Mouse (Mus musculus): ENCODE measurements around the gene Maff.

The Maff gene

DNA sequence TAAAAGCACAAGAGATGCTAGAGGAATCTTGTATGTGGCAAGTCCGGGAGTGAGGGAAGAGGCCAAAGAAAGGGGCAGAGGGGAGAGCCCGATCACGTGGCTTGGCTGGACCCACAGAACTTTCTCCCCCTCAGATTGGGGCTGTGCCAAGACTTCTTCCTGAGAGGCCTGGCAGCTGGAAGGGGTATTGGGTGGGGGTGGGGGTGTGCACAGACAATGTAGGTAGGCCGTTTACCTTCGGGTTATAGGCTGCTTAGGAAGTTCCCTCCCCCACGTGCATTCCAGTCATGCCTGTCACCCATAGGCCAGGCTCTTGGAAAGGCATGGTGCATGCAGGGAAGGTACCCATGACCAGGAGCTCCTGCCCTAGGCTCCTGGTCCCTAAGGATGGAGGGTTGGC, 13.5 kb downstream of the Maff start:
- DNase-seq (ENCODE audit: extremely low spot score, low spot score), result no peak

GRCm38 (mm10) chr15:79360371-79360770, 13.9 kb downstream of the Maff start:
- DNase-seq (ENCODE audit: extremely low spot score, low spot score), result no peak

GRCm38 (mm10) chr15:79361023-79361422, 14.6 kb downstream of the Maff start:
- DNase-seq (ENCODE audit: extremely low spot score, low spot score), result no peak

GRCm38 (mm10) chr15:79364120-79364519, 17.7 kb downstream of the Maff start:
- no peak for DNase-seq (ENCODE audit: extremely low spot score, low spot score)

GRCm38 (mm10) chr15:79365068-79365467, 18.6 kb downstream of the Maff start:
- no peak for DNase-seq (ENCODE audit: extremely low spot score, low spot score)

- no peak for DNase-seq (ENCODE audit: extremely low spot score, low spot score)
Measured at GRCm38 (mm10) chr15:79366402-79366801, 20.0 kb downstream of the Maff start.

DNA sequence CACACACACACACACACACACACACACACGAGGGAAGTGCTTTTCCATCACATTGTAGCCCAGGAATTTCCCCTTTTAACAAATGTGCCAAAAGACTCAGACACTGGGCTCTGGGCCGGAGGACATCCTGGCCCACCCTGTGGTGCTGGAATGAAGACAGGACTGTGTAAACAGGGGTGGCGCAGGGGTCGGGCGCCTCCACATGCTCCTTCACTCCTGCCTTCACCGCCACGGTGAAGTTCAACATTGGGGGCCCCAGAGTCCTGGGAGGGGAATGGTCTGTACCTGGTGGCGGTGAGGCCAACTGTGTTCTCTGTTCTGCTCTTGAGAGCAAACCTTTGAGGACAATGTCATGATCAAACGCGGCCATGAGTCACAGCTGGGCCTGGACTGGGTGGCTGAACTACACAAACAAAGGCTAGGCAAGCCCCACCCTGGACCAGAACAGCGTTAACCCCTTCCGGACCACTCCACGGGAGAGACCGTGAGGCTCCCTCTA, 21.9 kb downstream of the Maff start:
- DNase-seq (ENCODE audit: extremely low spot score, low spot score), result no peak

DNA sequence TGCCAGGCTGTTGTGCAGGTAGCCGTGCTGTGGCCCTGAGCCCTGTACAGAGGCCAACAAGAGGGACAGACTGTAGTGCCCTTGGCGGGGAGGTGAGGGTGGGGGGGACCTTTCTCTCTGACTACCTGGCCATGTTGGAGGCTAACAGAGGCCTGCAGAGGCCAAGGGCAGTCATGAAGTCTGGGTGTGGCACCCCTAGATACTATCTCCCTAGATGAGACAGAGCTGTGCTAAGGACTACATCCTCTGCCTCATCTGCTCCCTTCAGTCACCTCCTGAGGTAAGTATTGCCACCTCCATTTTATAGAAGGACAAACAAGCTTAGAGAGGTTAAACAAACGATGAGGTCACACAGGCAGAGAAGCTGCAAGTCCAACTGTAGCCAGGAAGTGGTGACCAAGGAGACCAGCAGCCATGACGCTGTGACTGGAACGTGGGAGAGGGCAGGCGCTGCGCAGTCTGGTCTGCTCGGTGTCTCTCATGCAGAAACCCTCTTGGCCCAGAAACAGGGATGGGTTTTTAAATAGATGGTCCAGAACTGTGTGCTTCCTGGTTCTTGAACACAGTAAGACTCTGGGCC, 22.5 kb downstream of the Maff start:
- DNase-seq (ENCODE audit: extremely low spot score, low spot score), result no peak

DNA sequence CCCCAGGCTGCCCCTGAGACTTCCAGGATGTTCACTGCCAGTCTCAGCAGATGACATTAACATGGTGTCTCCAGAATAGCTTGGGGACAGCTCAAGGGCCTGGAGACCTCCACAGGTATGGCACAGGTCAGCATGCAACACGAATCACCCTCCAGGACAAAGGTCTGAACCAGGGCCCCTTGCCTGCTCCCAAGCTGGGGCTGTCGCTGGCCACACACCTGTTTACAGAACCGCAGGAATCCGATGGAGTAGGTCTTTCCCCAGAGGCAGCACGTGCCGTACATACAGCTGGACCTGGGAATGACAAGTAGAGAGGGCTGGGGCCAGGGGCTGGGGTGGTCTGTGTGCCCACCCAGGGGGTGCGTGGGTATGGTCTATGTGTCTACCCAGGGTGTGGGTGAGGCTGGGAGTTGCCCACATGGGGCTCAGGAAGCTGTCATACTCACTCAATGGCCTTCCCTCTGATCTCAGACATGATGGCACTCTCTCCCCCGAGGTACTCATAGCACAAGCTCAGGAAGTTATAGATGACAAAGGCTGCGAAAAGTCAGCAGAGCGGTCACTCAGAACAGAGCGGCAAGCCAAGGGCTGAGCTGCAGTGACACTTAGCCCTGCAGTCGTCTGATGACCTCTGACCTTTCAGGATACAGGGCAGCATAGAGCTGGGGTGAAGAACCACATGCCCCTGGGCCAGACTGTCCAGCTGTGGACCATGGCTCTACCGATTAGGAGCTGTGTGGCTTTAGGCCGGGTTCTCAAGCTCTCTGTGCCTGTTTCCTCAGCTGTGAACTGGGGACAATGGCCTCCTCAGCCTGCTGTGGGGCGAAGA, 23.2 kb downstream of the Maff start:
- DNase-seq (ENCODE audit: extremely low spot score, low spot score), result no peak

DNA sequence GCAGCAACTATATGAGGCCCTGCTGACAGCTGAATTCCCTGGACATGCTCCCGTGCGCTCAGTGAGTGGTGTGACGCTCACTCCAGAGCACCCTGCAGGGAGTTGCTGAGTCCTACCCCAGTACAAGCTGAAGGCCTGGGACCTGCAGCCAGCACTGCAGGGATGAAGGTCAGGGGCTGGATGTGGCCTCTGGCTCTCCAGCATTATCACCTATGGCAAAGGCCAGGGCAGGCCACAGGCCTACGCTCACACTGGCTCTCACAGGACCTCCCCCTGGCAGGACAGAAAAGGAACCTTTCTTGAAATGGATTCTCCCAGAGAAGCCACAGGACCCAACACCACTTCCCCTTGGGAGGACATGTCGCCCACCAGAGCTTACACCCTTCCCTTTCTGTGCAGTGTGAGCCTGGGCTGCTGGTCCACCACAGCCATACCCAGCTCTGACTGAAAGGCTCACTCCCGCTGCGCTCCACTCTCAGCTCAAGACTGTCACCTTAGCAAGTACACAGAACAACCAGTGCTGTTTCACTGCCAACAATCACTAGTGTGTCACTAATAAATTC, 23.9 kb downstream of the Maff start:
- DNase-seq (ENCODE audit: extremely low spot score, low spot score), result no peak

DNA sequence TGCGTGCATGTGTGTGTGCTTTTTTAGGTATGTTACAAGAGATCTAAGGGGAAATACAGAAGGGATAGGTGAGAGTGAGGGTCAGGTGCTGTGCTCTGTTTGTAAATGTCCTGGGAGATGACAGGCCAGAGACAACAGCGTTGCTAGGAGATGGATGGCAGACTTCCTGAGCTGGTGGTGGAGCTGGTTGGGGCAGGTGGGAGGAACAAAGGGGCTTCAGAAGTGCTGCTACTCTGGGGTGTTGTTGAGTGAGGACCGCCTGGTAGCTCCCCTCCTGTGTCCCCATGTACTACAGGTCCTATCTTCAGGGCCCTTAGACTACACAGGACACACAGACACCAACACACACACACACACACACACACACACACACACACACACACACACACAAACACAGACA, 28.3 kb downstream of the Maff start:
- no peak for DNase-seq (ENCODE audit: extremely low spot score, low spot score)

GRCm38 (mm10) chr15:79377681-79378080, 31.3 kb downstream of the Maff start:
- no peak for DNase-seq (ENCODE audit: extremely low spot score, low spot score)

- DNase-seq (ENCODE audit: extremely low spot score, low spot score), result no peak
Measured at GRCm38 (mm10) chr15:79378608-79379007, 32.2 kb downstream of the Maff start.

DNA sequence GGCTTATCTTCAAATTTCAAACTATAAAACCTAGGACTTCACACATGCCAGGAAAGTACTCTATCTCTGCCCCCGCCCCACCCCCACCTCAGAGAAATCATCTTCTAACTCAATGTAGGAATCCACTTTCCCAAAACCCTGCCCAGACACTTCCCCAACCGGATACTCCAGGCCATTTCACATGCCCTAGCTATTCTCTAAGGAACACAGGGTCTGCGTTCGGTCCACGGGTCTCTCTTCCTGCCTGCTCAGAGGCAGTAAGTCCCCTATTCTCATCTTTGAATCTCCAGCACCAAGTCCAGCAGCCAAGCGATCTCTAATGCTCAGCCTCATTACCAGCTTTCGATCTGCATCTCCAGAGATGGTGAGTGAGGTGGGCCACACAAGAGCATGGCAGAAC, 33.2 kb downstream of the Maff start:
- DNase-seq (ENCODE audit: extremely low spot score, low spot score), result no peak

GRCm38 (mm10) chr15:79380468-79381444, 34.3 kb downstream of the Maff start:
- DNase-seq (ENCODE audit: extremely low spot score, low spot score), result peak; percentile 91

- no peak for DNase-seq (ENCODE audit: extremely low spot score, low spot score)
Measured at GRCm38 (mm10) chr15:79381644-79382043, 35.2 kb downstream of the Maff start.

DNA sequence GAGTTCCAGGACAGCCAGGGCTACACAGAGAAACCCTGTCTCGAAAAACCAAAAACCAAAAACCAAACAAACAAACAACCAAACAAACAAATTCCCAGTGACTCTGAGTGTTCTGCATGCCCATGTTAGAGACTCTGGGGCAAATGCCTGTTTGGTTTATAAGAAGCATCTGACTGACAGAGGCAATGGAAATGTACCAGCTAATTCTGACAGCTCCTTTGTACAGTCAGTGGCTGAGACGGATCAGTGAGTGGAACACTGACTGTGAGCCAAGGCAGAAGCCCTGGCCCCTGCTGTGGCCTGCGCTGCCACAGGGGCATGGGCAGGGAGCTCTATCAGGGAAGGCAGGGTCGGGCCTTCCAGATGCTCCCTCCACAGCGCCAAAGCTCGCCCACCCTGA, 40.7 kb downstream of the Maff start:
- DNase-seq (ENCODE audit: extremely low spot score, low spot score), result no peak

DNA sequence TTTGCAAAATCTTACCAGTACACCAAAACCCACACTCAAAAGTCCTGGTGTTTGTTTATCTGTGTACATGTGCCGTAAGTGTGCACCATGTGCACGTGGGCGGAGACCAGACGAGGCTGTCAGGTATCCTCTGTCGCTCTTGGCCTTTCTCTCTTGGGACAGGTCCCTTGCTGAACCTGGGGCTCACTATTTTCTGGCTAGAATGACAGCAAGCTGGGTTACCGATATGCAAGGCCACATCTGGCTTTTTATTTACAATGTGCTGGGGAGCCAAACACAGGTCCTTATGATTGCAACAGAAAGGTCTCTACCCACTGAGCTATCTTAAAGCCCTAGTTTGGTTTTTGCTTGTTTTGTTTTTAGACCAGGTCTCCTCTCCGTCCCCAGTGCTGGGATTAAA, 41.2 kb downstream of the Maff start:
- DNase-seq (ENCODE audit: extremely low spot score, low spot score), result no peak

GRCm38 (mm10) chr15:79388171-79388570, 41.8 kb downstream of the Maff start:
- no peak for DNase-seq (ENCODE audit: extremely low spot score, low spot score)

DNA sequence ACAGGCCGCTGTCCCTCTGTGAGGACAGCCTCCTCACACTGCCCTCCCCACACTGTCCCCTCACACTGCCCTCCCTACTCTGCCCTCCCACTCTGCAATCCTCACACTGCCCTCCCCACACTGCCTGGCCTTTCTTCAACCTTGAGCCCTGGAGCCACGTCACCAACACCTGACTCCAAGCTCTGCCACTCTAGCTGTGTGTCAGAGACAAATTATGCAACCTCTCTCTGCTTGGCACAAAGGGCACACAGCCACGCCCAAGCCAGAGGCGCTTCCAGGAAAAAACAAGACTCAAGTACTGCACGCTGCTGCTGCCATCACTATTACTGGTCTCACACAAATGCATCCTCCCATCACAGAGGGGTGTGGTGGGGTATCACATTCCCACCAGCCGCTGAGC, 44.0 kb downstream of the Maff start:
- DNase-seq (ENCODE audit: extremely low spot score, low spot score), result no peak

- DNase-seq (ENCODE audit: extremely low spot score, low spot score), result no peak
Measured at GRCm38 (mm10) chr15:79391447-79392093, 45.1 kb downstream of the Maff start.
